Mouse (Mus musculus): ENCODE data around the gene Nt5c1a.

Nt5c1a gene

GRCm38 (mm10) chr4:123248971-123249567 lies 47.8 kb downstream of the Nt5c1a start:
- DNase-seq (ENCODE audit: low read depth): no peak

GRCm38 (mm10) chr4:123252214-123252613 lies 50.9 kb downstream of the Nt5c1a start:
- no peak for DNase-seq (ENCODE audit: low read depth)

- DNase-seq (ENCODE audit: low read depth): peak; percentile 37
Observed at GRCm38 (mm10) chr4:123254617-123255016, 53.3 kb downstream of the Nt5c1a start.

- DNase-seq (ENCODE audit: low read depth): no peak
Observed at GRCm38 (mm10) chr4:123260071-123260746, 58.9 kb downstream of the Nt5c1a start.

- DNase-seq (ENCODE audit: low read depth): no peak
Observed at GRCm38 (mm10) chr4:123261721-123262401, 60.6 kb downstream of the Nt5c1a start, which contains the start of gene Pabpc4. TSS of gene Pabpc4 (plus strand) at chr4:123262351.
